Mouse (Mus musculus) kidney, postnatal 4 days (tissue): Measurements from ENCODE around the gene Rras.

Experiments
- DNase-seq, 2 experiments: peaks; one replicate each; pipeline ENCODE4 v3.0.0; 2021; ENCODE audit warnings: mixed read lengths in 2 of 2

Gene Rras

DNA sequence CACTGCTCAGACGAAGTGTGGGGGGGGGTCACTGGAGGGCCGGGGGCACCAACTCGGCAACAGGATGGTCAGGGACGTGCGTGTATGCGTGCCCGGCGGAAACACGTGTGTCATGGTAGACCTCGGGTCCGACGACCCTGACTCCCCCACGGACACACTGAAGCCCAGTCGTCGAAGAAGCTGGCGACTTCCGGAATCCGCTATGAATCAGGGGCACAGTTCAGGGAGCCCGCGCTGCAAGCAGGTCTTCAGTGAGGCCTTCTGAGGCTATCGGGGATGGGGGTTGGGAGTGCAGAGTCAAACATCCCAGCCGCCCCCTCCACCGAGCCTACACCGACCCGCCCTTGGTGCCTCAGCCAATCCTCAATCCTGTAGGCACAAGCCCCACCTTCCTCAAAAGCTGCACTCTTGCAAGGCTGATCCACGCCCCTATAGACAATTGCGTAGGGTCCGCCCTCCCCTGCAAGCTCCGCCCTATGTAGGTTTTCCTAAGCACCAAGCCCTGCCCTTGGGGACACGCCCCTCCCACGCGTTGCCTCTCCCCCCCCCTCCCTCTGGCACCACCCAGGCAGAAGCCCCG, 36.3 kb downstream of the Rras start:
- peak; percentile 94 to 97 for DNase-seq

DNA sequence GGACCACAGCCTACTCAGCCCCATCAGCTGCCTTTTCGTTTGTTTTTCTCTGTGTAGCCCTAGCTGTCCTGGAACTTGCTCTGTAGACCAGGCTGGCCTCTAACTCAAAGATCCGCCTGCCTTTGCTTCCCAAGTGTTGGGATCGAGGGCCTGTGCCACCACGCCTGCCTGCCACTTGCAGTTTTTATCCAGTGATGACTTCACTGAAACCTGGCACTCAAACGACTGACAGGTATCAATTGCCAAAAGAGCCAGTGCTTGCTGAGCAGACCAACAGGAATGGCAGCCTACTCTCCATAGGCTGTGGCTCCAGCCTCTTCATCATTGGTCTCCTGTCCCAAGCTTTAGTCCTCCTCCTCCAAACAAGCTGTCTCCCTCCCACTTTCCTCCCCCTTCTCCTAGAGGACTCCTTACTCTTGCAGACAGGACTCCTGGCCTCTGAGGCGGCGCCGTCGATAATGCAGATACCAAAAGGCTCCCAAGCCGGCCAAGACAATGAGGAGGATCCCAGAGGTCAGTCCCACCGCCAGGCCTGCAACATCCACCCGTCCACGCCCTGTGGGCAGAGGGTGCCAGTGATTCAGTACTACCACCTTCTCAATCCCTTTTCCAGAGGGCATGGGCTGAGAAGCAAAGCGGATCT, 38.7 kb downstream of the Rras start:
- no peak for DNase-seq

DNA sequence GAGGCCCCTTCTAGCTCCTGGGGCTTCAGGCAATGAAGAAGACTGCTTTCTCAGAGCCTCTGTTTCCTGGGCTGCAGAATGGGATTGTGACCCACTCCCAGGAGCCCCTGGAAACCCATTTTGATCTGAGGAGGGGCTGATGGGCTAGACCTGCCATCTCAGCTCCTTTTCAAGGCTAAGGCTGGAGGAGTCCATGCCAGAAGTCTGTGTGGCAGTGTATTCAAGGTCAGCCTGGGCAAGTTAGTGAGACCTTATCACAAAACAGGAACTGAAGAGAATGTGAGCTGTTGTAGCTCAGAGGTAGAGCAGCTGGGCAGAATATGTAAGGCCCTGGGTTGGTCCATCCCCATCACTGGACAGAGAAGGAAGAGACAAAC, 39.2 kb downstream of the Rras start:
- DNase-seq = no peak

DNA sequence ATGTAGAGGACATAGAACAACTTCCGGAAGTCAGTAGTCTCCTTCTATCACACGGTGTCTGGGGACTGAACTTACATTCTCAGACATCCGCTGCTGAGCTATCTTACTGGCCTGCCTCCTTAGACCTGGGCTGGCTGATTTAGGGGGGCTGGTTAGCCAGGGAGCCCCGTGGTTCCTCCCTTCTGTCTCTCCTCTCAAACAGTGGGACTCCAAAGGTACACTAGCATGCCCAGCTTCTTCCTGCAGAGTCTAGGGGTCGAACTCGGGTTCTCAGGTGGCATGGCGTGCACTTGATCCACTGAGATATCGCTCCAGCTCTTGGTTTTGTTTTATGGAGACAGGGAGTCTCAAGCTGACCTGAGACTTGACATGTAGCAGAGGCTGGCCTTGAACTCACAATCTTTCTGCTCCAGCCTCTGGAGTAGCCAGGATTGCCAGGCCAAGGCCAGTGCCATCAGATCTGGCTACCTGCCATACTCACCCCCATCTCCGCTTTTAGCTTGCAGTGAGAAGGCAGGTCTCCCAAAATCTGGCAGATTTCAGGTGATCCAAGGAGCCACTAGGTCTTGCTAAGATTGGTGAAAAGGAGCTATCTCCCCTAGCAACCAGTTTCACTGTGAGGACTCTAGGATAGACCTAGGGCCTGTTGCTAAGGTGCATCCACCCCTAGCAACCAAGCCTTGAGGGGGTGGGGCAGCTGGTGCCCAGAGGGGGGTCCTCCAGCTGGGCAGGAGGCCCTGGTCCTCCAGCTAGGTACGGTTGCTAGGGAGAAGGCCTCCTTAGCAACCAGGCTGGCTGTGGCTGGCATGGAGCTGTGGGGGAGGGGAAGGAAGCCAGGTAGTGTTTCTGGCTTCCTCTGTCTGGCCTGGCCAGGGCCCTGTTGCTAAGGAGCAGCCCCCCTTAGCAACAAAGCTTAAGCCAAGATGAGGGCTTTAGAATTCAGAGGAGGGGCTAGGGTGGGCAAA, 41.1 kb downstream of the Rras start:
- DNase-seq = no peak

DNA sequence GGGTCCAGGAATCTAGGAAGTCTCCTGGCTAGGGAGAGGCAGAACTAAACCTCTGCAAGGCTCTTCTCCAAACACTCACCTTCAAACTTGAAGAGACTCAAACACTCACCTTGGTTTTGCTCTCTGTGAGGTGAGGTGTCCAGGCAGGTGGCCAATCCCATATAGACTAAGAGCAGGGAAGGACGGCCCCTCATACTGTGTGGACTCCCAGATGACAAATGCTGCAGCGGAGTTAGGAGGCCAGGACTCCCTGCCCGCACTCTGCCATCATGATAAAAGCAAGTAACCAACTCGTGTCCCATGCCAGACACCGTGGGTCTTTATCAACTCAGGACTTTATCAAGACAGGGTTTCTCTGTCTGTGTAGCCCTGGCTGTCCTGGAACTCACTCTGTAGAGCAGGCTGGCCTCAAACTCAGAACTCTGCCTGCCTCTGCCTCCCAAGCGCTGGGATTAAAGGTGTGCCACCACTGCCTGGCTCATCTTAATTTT, 42.9 kb downstream of the Rras start:
- no peak for DNase-seq

DNA sequence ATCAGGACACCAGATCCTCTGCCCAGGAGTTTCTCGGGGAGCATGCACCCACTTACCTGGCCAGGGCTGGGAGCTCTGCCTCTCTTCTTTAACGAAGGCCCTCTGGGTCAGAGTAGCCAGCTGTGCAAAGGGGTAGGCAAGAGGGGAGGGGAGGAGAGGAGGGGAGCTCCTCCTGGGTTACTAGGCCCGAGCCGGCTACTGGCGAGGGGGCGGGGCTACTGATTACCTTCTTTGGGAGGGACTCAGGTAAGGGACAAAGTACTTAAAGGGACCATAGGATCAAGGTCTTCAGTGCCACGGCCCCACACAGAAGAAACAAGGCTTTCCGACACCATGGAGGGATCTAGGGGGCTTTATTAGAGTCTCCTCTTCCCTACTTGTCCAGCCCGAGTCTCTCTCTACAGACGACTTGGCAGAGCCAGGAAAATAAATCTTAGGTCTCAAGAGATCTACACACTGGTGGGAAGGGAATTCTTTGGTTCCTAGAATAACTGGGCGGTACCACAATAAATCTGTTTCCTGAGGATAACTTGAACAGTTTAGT, 43.8 kb downstream of the Rras start:
- DNase-seq = peak; percentile 78 to 85

DNA sequence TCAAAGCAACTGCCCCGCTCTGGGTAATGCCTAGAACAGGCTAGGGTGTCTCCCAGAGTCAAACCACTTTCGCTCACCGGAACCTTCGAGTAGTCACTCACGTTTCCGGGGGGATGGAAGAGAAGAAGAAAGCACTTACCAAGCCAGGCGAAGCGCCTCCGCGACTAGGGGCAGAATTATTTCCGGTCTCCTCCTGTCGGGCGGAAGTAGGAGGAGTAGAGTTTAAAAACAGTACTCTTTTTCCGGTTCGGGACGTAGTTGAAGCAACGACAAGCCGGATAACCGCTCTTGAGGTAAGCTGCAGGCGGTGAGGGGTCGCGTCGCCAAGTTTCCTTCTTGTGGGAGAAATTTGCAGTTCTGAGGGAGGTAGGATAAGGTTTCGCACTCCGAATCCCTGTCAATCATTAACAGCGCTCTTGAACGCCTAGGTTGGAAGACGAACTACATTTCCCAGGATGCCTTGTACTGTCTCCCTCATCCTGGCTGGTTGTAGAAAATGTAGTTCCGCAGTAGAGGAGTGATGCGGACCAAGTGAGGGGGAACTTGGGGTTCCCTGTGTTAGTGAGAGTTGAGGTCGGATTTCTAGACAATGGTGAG, 44.6 kb downstream of the Rras start, which contains the start of the genes Nosip and Prrg2:
TSS of gene Nosip (plus strand) at position 191 of the 597 bp plus-strand sequence.
TSS of gene Prrg2 (minus strand) at position 439 of the 597 bp plus-strand sequence.
- peak; percentile 95 to 96 for DNase-seq

DNA sequence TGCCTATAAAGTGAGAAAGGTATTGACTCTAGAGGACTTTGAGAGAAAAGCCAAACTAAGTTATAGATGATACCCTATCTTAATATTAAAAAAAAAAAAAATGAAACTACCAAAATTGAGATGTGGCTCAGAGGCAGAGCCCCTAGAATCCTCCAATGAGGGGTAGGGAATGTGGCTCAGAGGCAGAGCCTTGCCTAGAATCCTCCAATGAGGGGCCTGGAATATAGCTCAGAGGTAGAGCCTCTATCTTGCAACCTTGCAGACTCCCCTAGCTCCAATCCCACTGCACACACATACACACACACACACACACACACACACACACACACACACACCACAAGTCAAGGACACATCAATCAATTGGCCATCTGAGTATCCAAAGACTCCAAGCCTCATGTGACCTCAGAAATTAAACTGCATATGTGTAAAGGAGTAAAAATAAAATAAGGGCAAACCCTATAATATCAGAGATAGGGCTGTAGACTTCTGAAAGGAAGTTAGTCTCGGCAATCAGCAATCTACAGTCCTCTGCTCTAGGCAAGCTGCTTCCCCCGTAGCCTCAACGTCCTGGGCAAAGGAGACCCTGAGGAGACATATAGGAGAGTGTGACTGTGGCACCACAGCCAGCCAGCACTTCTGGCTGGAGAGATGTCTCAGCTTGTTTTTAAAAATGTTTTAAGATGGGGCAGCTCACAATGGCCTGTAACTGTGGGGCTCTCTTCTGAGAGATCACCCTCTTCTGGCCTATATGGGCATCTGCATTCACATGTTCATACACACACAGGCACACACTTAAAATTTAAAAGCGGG, 49.6 kb downstream of the Rras start:
- no peak for DNase-seq

DNA sequence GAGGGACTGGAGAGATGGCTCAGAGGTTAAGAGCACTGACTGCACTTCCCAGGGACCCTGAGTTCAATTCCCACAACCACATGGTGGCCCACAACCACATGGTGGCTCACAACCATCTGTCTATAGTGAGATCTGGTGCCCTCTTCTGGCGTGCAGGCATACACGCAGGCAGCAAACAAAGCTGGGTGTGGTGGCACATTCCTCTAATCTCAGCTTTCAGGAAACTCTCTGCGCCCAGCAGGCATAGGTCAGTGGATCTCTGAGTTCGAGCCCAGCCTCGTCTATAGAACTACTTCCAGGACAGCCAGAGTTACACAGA, 50.2 kb downstream of the Rras start:
- DNase-seq = peak; percentile 60 to 73

DNA sequence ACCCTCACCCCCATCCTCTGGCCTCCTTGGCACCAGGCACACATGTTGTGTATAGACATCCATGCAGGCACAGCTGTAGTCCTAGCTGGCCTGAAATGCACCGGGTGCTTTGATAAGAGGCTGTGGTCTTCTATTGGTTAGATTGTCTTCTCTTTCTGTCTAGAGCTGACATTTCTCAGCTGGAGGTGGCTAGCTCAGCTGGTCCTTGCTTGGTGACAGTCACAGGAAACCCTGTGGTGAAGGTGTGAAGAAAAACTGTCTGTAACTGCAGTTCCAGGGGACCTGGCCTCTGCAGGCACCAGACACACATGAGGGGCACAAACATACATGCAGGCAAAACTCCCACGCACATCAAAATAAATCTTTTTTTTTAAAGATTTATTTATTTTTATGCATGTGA, 51.9 kb downstream of the Rras start:
- DNase-seq = no peak
